Mouse (Mus musculus): ENCODE data around the gene Gmds.

Gmds gene

DNA sequence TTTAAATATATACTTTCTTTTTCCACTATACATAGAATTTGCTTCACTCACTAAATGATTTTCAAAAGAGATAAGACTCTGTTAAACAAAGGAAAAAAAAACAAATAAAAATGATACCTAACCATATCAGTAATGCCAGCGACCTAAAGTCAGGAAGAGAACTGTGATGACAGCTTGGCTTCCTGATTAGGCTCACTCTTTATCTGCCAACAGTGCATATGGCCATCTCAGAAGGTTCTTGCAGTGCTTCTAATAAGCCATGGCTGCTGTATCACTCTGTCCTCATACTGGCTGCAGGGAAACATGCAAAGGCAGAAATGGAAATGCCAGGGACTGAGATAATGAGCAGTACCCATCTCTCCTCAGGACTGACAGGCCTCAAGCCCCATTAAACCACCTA lies 192.6 kb downstream of the Gmds start:
- DNase-seq = no peak

DNA sequence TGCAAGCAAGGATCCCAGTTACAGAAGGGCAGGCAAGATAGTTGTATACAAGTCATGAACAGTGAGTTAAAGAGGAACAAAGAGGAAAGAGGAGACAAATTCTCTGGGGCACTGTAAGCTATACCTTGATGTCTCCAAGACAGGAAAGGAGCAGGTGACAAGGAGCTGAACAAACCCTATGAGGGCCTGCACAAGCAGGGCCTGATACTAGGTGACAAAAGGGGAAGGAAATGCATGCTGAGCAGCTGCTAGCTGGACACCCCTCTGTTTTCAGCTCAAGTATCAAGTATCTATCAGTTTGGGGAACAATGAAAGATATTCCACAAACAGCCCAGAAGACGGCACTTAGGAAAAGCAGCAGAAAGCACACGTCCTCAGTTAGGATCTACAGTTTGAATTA lies 193.4 kb downstream of the Gmds start:
- no peak for DNase-seq

DNA sequence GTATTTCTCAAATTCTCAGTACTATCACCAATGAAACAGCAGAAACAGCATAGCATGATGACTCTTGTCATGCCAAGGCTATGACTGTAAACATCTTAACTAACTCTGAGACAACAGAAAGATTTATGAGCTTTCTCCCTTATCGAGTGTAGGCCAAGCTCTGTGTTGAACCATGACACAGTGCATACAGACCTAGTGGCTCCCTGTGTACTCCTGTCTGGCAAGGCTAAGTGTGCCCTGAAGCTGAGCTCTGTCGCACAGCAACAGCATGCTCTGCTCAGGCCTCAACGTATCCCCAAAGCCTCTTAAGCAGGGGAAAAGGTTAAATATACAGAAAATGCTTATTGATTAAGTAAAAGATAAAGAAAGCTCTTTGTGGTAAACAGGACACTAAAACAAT lies 194.9 kb downstream of the Gmds start:
- DNase-seq = no peak

DNA sequence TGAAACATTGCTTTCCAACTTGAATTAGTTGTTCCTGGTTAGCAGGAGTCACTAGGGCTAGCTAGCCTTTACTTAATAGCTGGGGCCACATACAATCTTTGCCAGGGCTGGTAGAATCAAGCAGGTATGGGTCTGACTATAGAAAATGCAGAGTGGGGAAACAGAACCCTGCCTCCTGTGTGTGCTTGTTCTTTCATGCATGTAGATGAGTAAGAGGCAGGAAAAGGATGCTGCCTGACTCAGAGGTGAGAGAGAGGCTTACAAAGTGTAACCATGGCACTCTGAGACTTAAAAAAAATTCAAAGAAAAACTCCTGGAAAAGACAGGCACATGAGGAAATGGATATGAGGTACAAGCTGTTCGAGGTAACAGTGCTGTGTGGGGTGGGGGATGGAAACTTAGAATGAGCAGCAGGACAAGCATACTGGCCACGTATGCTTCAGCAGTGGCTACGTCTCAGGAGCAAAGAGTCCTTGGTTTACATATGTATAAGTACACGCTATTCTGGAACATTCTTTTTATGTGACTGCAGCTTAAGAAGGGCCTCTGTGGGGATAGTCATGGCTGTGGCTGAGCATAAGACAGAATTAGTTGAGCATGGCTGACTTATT lies 203.8 kb downstream of the Gmds start:
- DNase-seq = no peak

DNA sequence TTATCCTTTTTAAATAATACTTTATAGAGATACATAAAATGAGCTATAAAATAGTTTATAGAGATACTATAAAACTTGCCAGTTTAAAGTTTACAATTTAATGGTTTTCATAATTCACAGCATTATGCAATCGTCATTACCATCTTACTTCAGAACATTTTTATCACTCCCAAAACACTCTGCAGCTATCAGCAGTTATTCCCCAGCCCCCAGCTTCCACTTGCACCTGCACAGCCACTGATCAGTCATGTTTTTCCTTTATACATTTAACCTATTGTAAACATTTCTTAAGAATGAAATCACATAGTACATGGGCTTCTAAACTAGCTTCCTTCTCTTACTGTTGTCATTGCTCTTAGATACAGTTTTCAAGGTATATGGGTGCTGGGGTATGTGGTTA lies 208.6 kb downstream of the Gmds start:
- no peak for DNase-seq

DNA sequence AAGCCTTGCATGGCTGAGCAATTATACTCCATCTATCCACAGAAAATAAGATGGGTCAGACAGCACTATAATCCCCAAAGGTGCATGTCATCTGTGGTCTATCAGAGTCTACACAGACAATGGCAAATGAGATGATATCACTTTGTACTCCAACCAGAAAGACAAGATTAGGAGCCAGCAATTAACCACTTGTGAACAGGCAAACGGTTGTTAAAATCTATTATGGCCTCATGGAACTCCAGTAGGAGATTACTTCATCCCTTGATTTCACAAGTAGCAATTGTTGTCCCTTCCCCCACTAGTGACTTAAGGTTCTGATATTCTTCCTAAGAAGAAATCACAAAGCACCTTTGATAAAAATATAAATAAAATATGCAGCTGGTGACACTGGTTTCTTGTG lies 220.2 kb downstream of the Gmds start:
- DNase-seq = no peak

DNA sequence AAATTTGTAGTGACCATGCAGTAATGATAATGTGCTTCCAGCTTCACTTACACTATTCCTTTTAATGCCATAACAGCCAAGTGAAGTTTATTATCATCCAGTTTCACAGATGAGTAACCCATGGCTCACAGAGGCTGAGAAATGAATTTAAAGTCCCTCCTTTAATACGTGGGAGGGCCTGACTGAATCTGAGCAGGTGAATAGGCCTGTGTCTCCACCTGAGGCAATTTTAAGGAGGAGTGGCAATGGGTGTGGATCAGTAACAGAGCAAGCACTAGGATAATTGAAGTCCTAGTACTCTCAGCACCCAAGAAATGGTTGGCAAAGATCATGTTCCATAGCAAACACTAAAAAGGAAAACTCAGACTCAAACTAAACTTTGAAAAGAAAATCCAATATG lies 223.1 kb downstream of the Gmds start:
- DNase-seq = no peak

DNA sequence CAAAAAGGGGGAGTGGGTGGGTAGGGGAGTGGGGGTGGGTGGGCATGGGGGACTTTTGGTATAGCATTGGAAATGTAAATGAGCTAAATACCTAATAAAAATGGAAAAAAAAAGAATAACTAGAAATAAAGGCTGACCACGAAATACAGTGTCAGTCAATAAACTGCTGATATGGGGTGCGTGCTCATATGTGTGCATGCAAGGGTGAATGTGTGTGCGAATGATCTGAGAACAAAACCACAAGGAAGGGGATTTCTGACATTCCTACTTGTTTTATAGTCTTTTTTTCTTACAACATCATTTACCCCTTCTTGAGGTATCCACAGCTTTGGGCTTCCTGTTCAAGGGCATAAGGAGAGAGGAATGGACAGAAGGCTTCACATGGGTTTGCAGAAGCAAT lies 224.7 kb downstream of the Gmds start:
- no peak for DNase-seq

DNA sequence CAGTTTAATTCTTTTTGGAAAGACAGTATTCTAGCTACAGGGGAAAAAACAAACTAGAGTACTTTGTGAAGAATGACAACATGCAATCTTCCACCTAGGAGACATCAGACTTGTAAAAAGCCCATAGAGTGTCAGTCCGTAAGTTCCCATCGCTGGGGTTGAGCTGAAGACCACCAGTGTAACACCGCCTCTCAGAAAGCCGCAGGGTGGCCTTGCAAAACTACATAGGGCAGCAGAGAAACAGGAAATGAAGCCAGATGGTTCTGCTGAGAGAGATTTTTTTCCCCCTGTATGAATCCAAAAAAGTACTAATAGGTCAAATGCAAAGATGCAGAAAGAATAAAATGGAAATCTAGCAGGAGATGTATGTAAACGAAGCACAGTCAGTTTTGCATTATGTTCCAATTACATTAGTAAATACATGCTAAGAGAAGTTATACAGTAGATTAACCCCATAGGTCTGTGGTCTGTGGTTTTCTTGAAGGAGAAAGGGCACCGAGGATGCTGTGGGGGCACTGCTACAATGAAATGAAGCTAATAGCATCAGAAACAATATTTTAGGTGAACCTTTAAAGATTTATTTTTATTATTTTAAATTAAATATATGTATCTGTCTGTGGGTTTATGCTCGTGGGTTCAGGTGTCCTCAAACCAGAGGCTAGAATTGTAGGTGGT lies 250.1 kb downstream of the Gmds start:
- DNase-seq = peak; percentile 5

DNA sequence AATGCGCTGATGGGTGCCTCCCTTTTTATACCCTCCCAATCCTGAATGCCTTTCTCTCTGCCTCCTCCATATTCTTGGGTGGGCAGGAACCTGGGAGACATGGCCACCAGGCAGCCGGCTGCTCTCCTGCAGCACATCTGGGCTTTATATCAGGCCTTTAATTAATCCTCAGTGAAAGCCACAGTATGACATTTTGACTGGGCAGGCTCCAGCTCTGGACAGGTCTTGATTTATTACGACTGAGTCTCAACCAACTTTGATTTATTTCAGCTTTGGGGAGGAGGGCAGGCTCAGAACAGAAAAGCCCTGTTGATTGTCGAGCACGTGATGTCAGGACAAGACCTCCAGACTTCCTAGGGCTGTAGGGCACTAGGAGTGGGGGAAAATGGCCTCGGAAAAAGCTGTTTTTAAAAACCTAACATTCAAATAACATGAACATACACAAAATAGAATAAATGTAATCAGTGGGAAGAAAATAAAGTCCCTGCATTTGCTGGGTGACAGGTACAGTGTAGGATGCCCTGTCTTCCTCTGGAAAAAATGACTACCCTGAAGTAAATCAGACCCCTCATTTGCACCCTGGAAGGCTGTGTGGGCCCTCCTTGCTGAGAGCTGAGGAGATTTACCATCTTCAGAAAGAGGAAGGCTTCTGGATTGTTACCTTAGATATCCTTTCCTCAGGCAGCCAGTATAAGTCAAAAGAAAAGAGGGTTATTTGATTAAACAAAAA lies 257.9 kb downstream of the Gmds start:
- DNase-seq = no peak

DNA sequence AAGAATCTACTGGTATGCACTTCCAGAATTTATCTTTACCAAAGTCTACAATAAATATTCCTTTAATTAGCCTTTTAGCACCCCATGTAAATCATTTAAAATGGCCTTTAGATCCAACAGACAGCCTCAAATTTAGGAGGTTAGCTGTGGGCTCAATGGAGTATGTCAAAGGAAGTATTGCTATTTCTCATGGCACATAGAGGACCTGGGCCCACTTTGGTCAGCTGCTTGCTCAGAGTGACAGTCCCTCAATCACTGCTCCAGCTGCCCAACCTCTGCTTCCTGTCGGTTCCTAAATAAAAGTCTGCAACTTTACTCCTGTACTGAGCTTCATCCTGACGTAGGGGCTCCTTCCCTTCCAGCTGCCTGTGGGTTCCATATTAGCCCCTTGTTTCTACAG lies 264.9 kb downstream of the Gmds start:
- DNase-seq = no peak

DNA sequence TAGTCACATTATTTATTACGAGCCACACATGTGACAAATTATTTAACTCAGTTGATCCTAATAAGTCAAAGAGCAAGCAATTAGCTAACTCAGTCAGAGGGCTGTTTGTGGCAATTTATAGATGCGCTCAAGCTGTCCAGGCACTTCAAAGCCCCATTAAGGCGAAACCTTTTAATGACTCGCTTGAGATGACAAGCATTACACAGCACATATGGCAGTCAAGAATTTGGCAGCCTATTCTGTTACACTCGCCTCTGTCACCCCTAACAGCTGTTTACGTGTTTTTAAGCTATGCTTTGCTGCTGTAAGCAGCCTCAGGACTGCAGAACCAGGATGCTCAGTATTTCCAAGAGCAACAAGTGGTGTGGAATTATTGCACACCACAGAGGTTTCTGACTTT lies 283.2 kb downstream of the Gmds start:
- DNase-seq = no peak

DNA sequence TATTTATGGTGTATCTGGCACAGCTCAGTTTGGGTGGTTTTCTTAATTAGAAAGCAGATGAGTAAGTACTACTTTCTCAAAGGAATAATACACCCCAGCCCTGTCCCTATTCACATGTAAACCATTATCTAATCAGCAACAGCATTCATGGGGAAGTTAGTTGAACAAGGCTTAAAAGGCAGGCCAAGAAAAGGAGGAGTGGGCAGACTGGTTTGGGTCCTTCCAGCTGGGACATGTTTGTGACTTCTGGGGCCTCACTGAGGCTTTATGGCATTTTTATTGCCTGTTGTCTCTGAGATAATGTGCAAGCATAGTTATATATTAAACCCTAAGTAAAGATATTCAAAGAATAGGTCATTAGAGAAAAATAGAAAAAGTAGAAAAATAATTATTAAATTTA lies 285.0 kb downstream of the Gmds start:
- no peak for DNase-seq

DNA sequence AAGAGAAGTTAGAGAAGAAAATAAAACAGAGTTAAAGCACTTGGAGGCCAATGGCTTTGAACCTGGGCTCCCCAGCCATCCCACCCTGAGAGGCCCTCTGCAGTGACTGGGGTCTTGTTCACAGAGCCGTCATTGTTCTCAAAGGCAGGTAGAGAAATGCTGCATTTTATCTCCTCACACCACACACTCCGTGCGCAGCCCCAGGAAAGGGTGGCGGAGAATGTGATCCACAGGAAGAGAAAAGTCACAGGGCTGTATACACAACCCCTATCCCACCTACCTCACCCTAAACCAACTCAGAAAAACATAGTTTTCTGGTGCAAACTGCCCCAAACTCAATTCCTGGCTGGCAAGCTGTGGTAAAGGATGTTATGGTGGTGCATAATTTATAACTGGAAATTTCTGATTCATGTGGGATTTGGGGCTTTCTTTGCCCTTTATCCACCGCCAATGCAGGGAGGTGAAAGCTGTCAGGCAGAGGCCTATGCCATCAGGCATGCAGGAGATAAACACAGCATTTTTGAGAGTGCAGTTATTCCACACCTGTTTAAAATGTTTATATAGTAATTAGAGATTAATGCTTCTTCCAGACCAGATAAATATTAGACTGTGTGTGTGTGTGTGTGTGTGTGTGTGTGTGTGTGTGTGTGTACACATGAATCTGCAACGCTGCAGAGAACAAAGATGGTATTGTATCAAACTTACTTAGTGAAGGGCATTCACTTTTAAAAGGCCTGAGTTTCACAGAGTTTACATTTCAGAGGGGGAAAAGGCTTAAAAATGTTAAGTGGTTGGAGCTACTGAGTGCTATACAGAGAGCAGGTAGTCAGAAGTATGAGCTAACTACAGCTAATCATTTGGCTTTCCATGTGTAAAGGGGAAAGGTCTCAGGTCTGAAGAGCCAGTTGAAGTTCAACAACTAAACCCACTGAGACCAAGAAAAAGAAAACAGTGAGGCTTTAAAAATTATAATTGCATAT lies 290.3 kb downstream of the Gmds start:
- DNase-seq = no peak

DNA sequence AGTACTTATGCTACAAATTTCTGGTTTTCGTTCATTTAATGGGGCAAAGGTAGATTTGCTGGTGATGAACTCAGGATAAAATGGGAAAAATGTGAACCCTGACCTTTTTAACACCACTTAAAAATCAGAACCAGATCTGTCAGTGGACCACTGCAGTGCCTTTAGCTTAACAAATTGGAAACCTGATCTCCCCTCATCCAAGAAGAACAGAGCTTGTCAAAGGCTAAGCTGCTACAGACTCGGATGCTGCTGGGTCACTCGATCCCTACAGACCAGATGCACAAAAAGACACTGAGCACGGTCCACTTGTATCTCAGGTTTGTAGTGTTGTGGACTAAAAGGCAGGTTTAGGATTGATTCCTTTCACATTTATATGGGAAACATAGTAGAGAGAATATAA lies 291.6 kb downstream of the Gmds start:
- DNase-seq = no peak

DNA sequence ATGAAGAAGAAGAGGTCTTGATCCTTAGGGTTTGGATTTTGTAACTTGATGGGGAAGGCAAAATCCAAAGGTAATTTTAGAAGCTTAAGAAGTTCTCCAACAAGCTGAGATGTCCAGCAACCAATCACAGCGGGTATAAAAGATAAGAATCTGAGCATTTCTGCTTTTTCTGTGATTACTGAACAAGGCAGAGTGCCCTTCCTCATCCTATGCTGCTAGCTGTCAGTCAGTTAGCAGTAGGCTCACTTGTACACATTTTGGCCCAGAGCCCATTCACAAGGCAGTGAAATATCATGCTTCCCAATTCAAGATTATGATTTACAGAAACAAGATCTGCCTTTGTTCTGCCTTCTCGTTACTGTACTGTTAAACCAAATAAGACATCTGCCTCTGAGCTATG lies 295.8 kb downstream of the Gmds start:
- DNase-seq = no peak

DNA sequence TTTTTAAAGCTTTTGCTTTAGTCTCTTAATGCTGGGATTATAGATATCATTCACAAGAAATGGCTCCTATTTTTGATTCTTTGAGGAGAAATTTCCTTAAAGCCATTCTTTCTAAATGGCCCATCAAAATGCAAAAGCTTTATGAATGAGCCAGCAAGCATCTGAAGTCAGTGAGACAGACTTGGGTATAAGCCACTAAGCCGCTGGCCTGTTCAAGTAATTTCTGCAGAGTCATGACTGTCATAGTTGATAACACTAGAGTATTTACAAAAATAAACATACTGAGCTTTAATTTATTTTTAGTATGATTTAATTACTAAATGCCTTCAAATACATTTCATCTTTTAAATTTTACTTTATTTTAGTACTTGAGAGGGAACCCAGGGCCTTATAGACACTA lies 297.7 kb downstream of the Gmds start:
- no peak for DNase-seq

DNA sequence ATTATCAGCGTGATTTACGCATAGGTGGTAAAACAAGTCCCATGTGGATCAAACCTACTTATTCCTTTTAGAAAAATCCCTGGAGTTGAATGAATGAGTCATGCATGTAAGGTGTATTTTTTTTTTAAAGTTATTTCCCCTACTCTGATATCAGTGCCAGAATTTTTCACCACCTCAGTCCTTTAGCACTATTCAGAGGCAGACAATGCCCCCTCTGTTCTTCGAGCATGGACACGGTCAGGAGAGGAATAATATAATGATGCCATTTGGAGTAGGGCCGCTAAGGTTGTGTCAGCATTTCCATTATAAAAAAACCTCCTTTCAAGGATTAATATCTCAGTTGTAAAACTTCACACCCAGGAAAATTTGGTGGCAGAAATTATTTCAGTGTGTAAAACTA lies 301.6 kb downstream of the Gmds start:
- no peak for DNase-seq

DNA sequence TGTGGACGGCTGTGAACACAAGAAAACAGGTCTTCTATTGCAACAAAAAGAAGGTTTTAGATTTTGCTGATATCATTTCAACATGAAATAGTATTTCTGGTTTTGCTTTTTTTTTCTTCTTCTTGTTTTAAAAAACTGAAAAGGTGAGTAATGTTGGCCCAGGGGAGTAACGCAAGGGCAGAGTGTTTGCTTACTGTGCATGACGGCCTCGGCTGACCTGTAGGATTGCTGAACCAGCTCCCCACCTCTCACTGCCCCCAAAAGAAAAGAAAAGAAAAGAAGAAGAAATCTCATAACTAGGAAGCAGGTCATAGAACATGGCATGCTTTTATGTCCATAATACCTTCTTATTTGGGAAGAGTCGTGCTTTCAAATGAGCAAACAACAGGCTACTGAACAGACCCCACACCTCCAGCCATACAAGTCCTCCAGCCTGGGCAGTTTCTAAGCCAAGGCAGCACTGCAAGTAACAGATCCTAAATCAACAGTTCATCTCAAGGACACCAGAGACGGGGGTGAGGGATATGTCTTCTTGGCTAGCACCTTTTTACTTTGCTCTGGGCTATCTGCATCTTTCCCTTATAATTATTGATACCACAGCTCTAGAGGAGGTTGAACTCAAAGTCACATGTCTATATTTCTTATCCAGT lies 303.6 kb downstream of the Gmds start:
- no peak for DNase-seq

DNA sequence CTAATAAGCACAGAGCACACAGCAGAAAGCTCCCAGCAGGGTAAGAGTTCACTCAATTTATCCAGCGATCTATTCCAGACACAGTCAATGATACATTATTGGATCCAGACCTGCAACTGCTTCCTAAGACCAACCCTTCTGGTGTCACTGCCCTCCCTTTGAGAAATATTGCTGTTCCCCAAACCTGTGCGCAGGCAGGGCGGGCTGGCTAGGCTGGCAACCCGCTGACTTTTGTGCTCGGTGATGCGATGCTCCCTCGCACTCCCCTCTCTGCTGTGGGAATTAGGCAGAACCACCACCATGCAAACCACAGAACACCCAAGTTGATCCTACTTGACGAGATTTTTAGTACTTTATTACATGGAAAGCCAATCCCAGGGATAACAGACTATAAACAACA lies 304.4 kb downstream of the Gmds start:
- DNase-seq = no peak

DNA sequence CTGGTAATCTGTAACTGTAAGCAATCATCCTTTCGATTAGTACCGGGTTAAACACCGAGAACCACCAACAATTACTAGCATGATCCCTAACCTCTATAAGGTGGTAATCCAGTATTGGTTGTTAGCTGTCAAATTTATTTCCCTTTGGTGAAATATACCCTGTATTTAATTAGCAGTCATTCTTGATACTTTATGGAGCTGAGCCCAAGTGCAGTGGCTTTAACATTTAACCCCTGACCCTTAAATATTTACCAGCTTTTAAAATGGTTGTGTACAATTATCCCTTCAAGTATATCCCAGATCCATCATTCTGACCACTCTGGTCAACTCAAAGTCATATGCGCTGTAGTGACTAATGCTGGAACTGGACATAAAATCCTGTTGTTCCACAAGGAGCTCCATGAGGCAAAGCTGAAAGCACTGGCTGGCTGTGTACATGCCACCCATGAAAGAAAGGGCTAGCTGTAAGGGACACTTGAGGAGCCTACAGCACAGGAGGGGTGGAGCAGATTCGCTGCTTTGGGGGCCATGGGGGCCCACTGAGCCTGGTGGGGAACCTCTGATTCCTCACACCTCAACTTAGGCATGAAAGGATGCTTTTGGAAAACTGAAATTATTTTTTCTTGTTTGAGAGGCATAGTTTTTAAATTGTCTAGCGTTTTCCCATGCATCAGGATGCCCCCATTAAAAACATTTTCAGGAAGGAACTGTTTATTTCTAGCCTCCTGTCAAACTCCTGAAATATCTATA lies 312.1 kb downstream of the Gmds start:
- DNase-seq = no peak

DNA sequence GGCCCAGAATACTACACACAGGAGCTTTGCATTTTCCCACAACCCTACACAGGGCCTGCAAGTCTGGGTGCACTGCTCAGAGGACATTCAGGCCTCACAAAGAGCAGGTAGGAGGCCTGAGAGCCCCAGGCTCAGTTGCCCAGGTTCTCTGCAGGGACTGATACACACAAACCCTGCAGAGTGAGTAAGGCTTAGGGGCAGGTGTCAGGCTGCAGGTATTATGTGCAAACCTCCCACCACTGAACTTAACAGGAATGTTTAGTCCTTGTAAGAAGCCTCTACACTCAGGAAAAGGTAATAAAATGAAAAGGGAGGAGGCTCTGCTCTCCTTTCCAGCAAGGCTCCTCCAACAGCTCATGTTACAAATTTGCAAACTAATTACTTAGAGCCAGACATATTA lies 313.7 kb downstream of the Gmds start:
- DNase-seq = no peak
